Mouse (Mus musculus) hematopoietic multipotent progenitor cell, adult 10-12 weeks (in vitro differentiated cells): ENCODE results near the gene Plekhf1. TPM values are rescaled to one million over a fixed set of nuclear protein-coding genes. Genes with fewer than 3 reads are reported as not detected.

Source experiments
- polyA plus RNA-seq: library from polyadenylated mRNA; stranded (reverse); fragments of >175 nt; gene quantifications from 2 replicates; pipeline ENCODE4 v1.2.3, GENCODE M21; 2012; ENCODE audit warnings: low replicate concordance

Gene Plekhf1
- 0.35 and 0.71 TPM in 2 replicates for polyA plus RNA-seq

GRCm38 (mm10) chr7:38227900-38228298 lies at the start of gene Plekhf1:
Plekhf1 (minus strand) TSS chr7:38228016.

DNA sequence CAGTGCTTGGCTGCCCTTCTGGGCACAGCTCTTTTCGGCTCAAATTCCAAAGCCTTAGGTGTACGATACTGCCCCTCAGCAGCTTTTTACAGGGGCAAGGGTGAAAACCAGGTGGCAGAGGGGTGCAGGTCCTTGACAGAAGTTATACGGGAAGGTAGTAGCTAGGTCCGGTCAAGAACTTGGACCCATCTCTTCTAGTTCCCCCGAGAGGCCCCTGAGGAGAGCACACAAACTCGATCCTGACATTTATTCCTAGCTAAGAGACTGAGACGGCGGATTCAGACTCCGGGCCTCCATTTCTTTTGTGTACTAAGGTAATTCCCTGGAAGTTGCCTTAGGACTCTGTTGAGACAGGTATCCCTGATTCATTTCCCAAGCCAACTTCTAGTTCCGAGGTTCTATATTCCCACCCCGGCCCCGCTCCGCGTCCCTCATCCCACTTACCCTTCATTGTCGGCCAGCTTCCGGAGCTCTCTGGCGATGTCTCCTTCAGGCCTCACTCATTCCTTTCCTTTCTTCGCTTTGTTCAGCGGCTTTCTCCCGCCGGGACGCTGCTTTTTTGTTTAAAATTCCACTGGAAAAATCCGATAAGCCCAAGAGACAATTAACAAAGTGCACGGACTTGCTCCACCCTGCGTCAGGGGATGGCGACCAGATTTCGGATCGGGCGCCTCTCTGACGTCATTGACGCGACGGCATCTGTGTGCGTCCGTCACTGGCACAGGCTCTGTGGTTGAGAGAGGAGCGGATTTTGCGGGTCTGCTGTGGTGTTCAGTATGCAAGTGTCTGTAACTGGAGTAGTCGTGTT lies 43.1 kb upstream of the Plekhf1 start, which contains the start of gene Pop4:
Pop4 (minus strand) TSS at position 721 of the 808 bp plus-strand sequence.

GRCm38 (mm10) chr7:38182962-38183687 lies 44.7 kb downstream of the Plekhf1 start, which contains the start of gene 1600014C10Rik:
1600014C10Rik (plus strand) TSS chr7:38183217.

Other genes starting within 250 kb of the Plekhf1 start
- 15.8 and 24.6 TPM in 2 replicates for gene Uri1, start 204.5 kb downstream of the Plekhf1 start, polyA plus RNA-seq
- gene Ccne1, start 120.5 kb downstream of the Plekhf1 start, polyA plus RNA-seq = 9.9 and 12.2 TPM in 2 replicates
- 13.6 and 23.0 TPM in 2 replicates for gene 1600014C10Rik, start 44.8 kb downstream of the Plekhf1 start, polyA plus RNA-seq
- 1.0 and 4.3 TPM in 2 replicates for gene Pop4, start 43.4 kb upstream of the Plekhf1 start, polyA plus RNA-seq